Mouse (Mus musculus) limb, embryonic 11.5 days (tissue): ENCODE results near the gene Sparc. TPM values are rescaled to one million over a fixed set of nuclear protein-coding genes. Genes with fewer than 3 reads are reported as not detected.

Source experiments
- ATAC-seq: fragments of 200-750 bp; cut with Nextera tagmentation; 2 replicates; pipeline ENCODE4 v1.8.0; 2017; ENCODE audit warnings: low read depth; ENCODE audit not compliant: insufficient number of reproducible peaks, low FRiP score, low TSS enrichment
- DNase-seq: peaks from one replicate; pipeline ENCODE4 v3.0.0-alpha.2; 2015; ENCODE audit warnings: low spot score
- H3K27ac ChIP-seq: fragments of 300-500 bp; sonication (generic); replicated peaks from 2 replicates; pipeline ENCODE4 v1.5.1; 2014; ENCODE audit warnings: low read depth, mild to moderate bottlenecking, low read length
- H3K27me3 ChIP-seq: fragments of 300-500 bp; sonication (generic); 2 replicates; pipeline ENCODE4 v1.6.1; 2014; ENCODE audit warnings: mild to moderate bottlenecking, low read length, mixed read lengths; ENCODE audit not compliant: control insufficient read depth, insufficient read depth
- H3K36me3 ChIP-seq: fragments of 300-500 bp; sonication (generic); 2 replicates; pipeline ENCODE4 v1.6.1; 2014; ENCODE audit warnings: mild to moderate bottlenecking, low read length, moderate library complexity, mixed read lengths; ENCODE audit not compliant: control insufficient read depth, insufficient read depth
- H3K4me1 ChIP-seq: fragments of 300-500 bp; sonication (generic); 2 replicates; pipeline ENCODE4 v1.6.1; 2014; ENCODE audit warnings: low read length, mixed read lengths; ENCODE audit not compliant: control insufficient read depth, insufficient read depth
- H3K4me2 ChIP-seq: fragments of 300-500 bp; sonication (generic); 2 replicates; pipeline ENCODE4 v1.6.1; 2014; ENCODE audit warnings: low read depth, mild to moderate bottlenecking, moderate library complexity; ENCODE audit not compliant: severe bottlenecking
- H3K4me3 ChIP-seq: fragments of 300-500 bp; sonication (generic); 2 replicates; pipeline ENCODE4 v1.5.1; 2014; ENCODE audit warnings: low read depth, low read length
- H3K9ac ChIP-seq: fragments of 300-500 bp; sonication (generic); 2 replicates; pipeline ENCODE4 v1.6.1; 2014; ENCODE audit warnings: mild to moderate bottlenecking, low read length
- H3K9me3 ChIP-seq: fragments of 300-500 bp; sonication (generic); 2 replicates; pipeline ENCODE4 v1.6.1; 2016; ENCODE audit warnings: low read length; ENCODE audit not compliant: control insufficient read depth
- WGBS: fragments of 180-500 bp; shearing (Covaris S2); extraction: QIAGEN DNeasy Blood & Tissue Kit; methylation state at CpG from one replicate; pipeline ENCODE4 v1.1.7; 2014; 5-methylcytosine and 5-hydroxymethylcytosine counted together
- polyA plus RNA-seq: library from polyadenylated mRNA; unstranded; fragments of >200 nt; fragmentation: Nextera tagmentation; extraction: Ambion mirVana; gene quantifications from 2 replicates; pipeline ENCODE4 v1.2.1, GENCODE M21; 2014

The Sparc gene
- polyA plus RNA-seq, 1 experiment from 2014 or later = 249 TPM

- Histone ChIP-seq H3K4me1 (no peaks in the 10 kb centered on the region), H3K4me2 (no peak overlapping the region), H3K36me3 (no peaks in the 10 kb centered on the region), H3K27ac (no peak overlapping the region), H3K9me3 (no peaks in the 10 kb centered on the region), H3K4me3 (no peak overlapping the region), H3K27me3 (no peaks in the 10 kb centered on the region), H3K9ac (no peak overlapping the region)
- ATAC-seq = no peak
- DNase-seq = no peak
- WGBS = 87% methylated on average over 3 of the region's 3 CpGs
These were observed 58.3 kb downstream of the Sparc start for GRCm38 (mm10) chr11:55364662-55365061.

GRCm38 (mm10) chr11:55358094-55358783, 64.7 kb downstream of the Sparc start:
- DNase-seq = no peak
- Histone ChIP-seq H3K4me3 (no peak overlapping the region), H3K4me1 (no peaks in the 10 kb centered on the region), H3K9ac (no peak overlapping the region), H3K9me3 (no peaks in the 10 kb centered on the region), H3K4me2 (no peak overlapping the region), H3K27me3 (no peaks in the 10 kb centered on the region), H3K27ac (no peak overlapping the region), H3K36me3 (no peaks in the 10 kb centered on the region)
- 85% methylated on average over 15 of the region's 15 CpGs for WGBS
- ATAC-seq = no peak

DNA sequence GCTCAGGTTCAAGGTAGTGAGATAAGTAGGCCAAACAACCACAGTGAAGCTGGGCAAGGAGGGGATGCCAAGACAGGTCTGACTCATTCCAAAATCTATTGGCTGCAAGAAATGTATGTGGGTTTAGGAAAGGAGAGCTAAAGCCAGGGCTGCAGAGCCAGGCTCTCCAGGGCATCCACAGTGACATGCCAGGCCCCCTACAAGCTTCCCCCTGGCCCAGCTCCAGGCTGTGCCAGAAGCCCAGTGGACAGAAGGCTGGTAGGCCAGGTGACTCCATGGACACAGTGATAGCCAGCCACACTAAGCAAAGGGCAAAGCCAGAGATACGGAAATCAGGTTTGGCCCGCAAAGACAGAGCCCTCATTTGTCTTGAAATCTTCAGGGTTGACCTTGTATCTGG, 66.1 kb downstream of the Sparc start:
- DNase-seq (no peak), ATAC-seq (no peak)
- Histone ChIP-seq H3K4me1 (no peaks in the 10 kb centered on the region), H3K9ac (no peak overlapping the region), H3K27ac (no peak overlapping the region), H3K9me3 (no peaks in the 10 kb centered on the region), H3K36me3 (no peaks in the 10 kb centered on the region), H3K4me3 (no peak overlapping the region), H3K27me3 (no peaks in the 10 kb centered on the region), H3K4me2 (no peak overlapping the region)
- 89% methylated on average over 2 of the region's 2 CpGs for WGBS

Other genes starting within 250 kb of the Sparc start
- gene Slc36a2, start 238.1 kb downstream of the Sparc start, polyA plus RNA-seq = 0.13 and 0.24 TPM in 2 replicates
- gene Slc36a1, start 218.8 kb downstream of the Sparc start, polyA plus RNA-seq = 1.7 and 1.9 TPM in 2 replicates
- gene Fat2, start 86.6 kb downstream of the Sparc start, polyA plus RNA-seq = 0.23 and 0.25 TPM in 2 replicates
- gene Atox1, start 38.1 kb upstream of the Sparc start, polyA plus RNA-seq = 234 and 240 TPM in 2 replicates
- gene G3bp1, start 46.5 kb upstream of the Sparc start, polyA plus RNA-seq = 260 and 269 TPM in 2 replicates
- gene Glra1, start 185.0 kb upstream of the Sparc start, polyA plus RNA-seq = not detected in 2 replicates